Mouse (Mus musculus) urinary bladder, adult 2 months (tissue): ENCODE data around the gene Pdcd6. TPM values are rescaled to one million over a fixed set of nuclear protein-coding genes. Genes with fewer than 3 reads are reported as not detected.

Experiments
- DNase-seq: peaks from one replicate; pipeline ENCODE4 v3.0.0; 2022; ENCODE audit warnings: low spot score
- polyA plus RNA-seq: library from polyadenylated mRNA; depleted of rRNA; stranded (reverse); fragments of >200 nt; gene quantifications from 2 replicates; pipeline ENCODE4 v1.2.3, GENCODE M21; 2012; rRNA removed

Gene Pdcd6
- polyA plus RNA-seq: 137 and 164 TPM in 2 replicates

- DNase-seq: peak; percentile 78
Measured at GRCm38 (mm10) chr13:74317170-74317849, at the start of gene Pdcd6. TSS of gene Pdcd6 (minus strand) at chr13:74317580.

GRCm38 (mm10) chr13:74363859-74364235 lies 46.5 kb upstream of the Pdcd6 start, which contains the start of gene Lrrc14b:
TSS of gene Lrrc14b (minus strand) at chr13:74364005.
- DNase-seq: no peak

GRCm38 (mm10) chr13:74363176-74363858 lies 45.9 kb upstream of the Pdcd6 start:
- DNase-seq: no peak

DNA sequence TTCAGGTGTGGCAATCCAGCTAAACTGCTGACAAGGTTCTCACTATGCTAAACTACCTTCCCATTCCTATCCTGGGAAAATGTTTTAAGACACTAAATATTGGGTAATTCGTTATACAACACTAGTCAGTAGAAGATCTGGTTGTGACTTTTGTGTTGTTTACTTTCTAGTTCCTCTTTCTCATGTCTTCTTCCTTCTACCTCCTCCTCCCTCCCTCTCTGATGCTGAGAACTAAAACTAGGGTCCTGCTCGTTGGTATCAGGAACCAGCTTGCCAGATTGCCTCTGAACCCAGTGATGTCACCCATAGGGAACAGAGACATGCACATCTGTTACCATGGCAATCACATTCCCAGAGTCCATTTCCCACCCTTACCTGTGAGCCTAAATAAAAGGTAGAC lies 44.8 kb upstream of the Pdcd6 start:
- no peak for DNase-seq

- DNase-seq: no peak
Measured at GRCm38 (mm10) chr13:74356491-74356890, 39.1 kb upstream of the Pdcd6 start.

DNA sequence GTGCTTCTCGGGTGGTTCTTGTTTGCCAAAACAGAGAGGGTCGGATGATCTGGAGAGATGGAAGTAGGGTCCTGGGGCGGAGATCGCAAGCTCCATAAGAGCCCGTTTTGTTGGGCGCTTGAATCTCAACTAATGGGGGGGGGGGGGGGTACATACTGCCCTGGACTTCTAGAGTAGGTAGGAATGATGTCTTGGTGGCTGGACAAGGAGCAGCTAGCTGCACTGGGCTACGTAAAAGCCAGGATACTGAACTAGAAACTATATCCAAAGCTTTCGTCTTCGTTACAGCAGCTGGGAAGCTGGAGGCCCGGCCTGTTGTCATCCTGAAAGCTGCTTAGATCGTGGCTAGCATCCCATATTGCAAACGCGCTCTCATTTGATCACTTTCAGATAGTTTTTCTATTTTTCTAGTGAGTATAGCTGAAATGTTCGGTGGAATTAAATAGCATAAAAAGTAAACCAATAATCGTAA lies 33.1 kb upstream of the Pdcd6 start:
- DNase-seq: no peak

DNA sequence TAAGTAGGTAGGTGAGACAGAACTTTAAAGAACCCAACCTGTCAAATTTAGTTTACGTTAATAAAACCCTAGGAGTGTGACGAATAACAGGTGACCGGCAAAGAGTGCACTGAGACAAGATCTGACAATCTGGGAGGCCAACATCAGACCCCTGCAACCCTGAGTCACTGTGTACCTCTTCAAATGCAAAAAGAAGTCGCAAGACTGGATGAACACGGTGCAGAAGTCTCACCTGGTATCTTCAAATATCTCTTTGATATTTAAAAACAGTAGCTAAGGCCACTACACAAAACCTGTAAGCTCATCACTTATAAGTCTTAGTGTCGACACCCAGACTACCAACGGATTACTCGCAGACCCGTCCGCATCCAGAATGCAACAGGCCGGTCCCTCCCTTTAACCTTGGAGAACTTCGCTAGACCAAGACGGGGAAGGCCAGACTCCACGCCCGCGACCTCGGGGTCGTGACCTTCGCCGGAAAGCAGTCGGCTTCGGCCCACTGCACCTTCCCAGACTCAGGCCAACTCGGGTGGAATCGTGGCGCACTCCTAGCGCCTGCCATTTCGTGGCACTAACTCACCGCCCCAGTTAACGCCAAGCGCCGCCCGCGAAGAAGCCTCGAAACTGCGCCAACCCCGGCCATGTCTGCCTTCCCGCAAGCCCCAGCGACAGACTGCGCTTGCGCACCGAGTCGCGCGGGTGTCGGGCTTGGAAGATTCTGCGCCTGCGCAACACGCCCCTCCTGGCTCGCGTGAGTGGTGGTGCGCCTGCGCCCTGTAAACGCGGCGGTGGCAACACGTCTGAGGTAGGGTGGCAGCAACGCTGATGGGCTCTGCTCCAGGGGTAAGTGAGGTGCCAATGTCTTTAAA lies 32.4 kb upstream of the Pdcd6 start, which contains the start of the genes Sdha and Ccdc127:
TSS of gene Sdha (minus strand) at position 715 of the 869 bp plus-strand sequence.
TSS of gene Ccdc127 (plus strand) at position 744 of the 869 bp plus-strand sequence.
- DNase-seq: peak; percentile 91

- no peak for DNase-seq
Measured at GRCm38 (mm10) chr13:74341036-74341435, 23.7 kb upstream of the Pdcd6 start.

GRCm38 (mm10) chr13:74329321-74329720 lies 11.9 kb upstream of the Pdcd6 start:
- DNase-seq: no peak

DNA sequence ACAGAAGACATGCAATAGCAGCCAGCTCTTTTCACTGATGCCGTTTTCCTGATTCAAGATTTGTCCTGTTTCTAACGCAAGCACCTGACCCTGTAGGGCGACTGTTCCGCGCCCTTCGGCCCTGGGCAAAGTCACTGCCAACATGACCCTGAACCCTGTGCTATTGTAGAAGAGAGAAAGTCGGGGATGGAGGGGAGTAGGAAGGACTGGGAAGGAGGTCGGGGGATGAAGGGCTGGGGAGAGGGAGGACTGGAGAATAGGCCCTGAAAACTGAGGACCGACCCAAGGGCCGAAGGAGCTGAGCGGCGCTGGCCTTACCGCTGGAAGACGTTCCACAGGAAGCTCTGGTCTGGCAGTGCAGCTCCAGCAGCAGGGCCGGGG lies 601 bp downstream of the Pdcd6 start:
- DNase-seq: no peak

GRCm38 (mm10) chr13:74316386-74316785 lies 994 bp downstream of the Pdcd6 start:
- DNase-seq: no peak

DNA sequence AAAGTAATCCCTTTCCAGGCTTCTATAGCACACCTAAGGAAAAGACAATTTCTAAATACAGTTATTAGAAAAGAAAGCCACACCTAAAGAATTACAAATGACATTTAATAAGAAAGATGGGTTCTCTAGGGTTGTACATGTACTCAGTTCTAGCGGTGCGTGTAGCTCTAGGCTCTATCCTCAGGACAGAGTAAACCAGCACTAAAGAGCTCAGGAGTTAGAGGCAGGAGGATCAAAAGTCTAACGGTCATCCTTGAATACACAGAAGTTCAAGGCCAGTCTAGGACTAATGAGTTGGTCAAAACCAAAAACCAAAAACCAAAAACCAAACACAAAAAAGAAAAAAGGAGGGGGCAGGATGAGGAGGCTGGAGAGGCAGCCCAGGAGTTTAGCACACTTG lies 2.8 kb downstream of the Pdcd6 start:
- DNase-seq: no peak

DNA sequence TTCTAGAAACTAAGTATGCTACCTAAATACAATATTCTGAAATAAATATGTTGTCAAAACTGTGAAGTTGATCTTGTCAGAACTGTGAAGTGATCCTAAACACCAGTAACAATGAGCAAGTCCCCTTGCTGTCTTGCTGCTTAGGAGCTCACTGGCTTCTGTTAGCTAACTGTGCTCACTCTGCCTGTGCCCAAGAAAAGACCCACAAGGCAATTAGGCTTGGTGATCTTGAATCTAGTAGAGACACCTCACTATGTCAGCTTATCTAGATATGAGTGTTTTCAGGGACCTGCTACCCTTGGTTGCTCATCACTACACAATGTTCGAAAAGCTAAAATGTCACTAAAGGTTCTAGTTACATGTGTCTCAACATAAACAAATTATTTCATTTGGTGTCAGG lies 11.6 kb downstream of the Pdcd6 start:
- no peak for DNase-seq

- no peak for DNase-seq
Measured at GRCm38 (mm10) chr13:74305380-74305779, 12.0 kb downstream of the Pdcd6 start.

- no peak for DNase-seq
Measured at GRCm38 (mm10) chr13:74302050-74303037, 15.0 kb downstream of the Pdcd6 start.

DNA sequence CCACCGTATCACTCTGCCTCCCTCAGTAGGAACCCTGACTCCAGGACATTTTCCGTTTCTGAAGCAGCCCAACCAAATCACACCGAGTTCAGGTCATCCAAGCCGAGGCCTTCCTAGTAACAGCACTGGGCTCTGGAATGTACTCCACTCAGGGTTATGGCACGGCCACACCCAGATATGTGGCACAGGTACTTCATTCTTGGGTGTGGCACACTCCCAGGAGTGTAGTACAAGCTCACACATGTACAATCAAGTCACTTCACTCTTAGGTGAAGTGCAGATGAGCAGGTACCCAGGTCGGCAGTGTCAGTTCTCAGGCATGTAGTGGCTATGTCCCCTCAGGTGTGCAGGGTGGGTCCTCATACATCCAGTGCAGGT lies 15.8 kb downstream of the Pdcd6 start:
- peak; percentile 24 for DNase-seq

DNA sequence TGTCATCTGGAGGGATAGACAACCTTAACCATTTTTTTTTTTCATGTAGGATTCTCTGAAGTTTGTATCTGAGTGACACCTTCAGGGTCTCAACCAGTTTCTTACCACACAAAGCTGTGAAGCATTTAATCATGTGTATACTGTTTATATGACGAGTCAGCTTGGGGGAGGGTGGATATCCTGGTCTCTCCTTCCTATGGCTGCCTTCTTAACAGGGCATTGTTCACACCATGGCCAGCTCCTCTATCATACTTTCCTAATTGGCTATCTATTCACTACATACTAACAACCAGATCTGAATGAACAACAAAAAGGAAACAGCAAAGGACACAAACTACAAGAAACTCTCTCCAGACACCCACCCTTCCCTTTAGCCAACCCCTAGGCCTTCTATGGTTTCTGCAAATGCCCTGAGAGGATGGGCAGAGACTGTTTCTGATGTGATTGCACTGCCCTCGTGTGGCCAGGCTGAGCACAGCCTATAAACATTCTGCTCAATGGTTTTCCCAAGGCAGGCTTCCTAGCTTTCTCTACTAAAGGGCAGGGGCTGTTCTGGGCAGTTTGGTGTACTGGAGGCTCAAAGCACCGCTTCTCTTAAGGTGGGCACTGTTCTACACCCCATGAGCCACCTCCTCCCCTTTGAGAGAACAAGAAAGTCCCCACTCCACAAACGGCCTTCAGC lies 16.3 kb downstream of the Pdcd6 start:
- peak; percentile 52 for DNase-seq

DNA sequence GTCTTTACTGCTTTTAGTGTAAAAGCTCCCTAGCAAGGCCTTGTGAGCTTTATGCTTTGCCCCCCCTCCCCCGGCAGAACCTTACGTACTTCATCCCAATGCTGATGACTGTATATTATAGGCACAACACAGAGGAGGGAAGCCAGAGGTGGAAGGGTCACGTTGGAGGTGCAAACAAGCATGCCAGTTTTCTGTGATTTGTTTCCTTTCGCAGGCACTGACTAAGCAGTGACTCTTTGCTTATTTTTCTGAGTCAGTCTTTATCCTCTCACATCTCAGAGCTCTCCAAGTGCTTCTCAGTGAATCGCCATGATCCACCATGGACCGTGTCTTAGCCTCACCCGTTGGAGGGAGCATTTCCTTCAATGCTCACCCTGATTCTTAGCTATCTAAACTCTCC lies 21.0 kb downstream of the Pdcd6 start:
- DNase-seq: no peak

DNA sequence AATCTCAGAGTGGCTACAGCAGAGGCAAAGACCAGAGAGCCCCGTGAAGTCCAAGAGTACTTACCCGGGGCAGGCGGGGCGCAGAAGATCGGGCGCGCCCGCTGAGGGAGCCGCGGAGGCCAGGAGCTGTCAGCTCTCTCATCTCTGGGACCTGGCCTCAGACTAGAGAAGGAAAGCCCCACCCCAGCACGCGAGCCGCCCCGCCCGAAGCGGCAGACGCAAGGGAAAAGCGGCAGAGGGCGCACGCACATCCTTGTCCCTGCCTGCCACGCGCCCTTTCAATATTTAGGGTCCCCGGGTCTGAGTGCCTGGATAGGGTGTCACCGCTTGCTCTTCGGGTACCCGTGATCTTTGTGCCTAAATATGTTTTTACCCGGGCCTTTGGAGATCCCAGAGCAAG lies 25.2 kb downstream of the Pdcd6 start, which contains the start of gene Ahrr:
TSS of gene Ahrr (minus strand) at position 165 of the 400 bp plus-strand sequence.
- peak; percentile 40 for DNase-seq

GRCm38 (mm10) chr13:74289646-74290045 lies 27.7 kb downstream of the Pdcd6 start:
- DNase-seq: no peak
